Mouse (Mus musculus): ENCODE measurements around the gene Ephb2. TPM values are rescaled to one million over a fixed set of nuclear protein-coding genes. Genes with fewer than 3 reads are reported as not detected.

The Ephb2 gene
- total RNA-seq, 1 experiment = 15.5 TPM

DNA sequence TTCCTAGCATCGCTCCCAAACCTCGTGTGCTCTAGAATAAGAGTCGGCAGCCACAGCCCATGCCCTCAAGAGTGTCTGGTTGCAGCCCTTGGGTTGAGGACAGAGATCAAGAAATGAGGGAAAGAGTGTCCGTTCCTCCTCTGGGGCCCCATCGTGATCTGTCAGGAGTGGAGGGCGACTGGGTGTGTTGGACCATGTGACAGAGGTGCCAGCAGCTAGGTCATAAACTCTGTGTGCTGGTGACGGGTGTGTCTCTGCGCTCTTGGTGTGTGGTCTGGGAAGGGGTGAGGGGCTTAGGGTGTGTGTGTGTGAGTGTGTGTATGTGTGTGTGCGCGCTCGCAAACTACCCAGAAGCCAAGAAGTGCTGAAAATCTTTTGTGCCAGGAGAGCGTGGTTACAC lies 17.2 kb upstream of the Ephb2 start:
- in situ Hi-C loops (cut with MboI; ENCODE audit: low sequenced_read_pairs in 2 of 2, unreplicated experiment in 2 of 2) = no loop called here
- no peak for DNase-seq (ENCODE audit: low read depth, low spot score)

DNA sequence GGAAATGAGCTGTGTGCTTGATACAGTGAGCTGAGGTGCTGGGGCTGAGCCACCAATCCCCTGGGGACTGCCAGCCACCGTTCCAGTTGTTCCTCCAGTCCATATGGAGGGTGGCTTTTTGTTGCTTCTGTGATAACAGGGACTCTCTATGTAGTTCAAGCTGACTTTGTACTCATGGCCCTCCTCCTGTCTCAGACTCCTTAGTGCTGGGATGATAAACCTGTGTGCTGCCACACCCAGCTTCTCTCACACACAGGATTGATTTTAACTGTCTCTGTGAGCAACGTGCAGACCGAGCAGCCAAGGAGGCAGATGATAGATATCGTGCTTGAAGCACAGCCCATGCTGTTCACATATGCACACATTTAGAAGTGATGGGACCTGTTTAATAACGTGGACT lies 16.3 kb upstream of the Ephb2 start:
- Histone ChIP-seq H3K4me3 (ENCODE audit: insufficient read depth in 1 of 2, low read depth in 1 of 2, low read length in 2 of 2, poor library complexity in 1 of 2, severe bottlenecking in 1 of 2) (no peak overlapping the region), H3K36me3 (ENCODE audit: control insufficient read depth, insufficient read depth, low read length, poor library complexity, severe bottlenecking) (no peaks in the 10 kb centered on the region), H3K9me3 (ENCODE audit: control insufficient read depth, insufficient read depth, low read depth, low read length) (no peaks in the 10 kb centered on the region), H3K4me1 (ENCODE audit: control insufficient read depth in 2 of 2, insufficient read depth in 2 of 2, low read length in 2 of 2, poor library complexity in 1 of 2) (no peaks in the 10 kb centered on the region; a peak in 1 of 4 replicates), H3K27ac (ENCODE audit: insufficient read depth, low read depth, low read length, poor library complexity, severe bottlenecking) (no peak overlapping the region), H3K9ac (ENCODE audit: insufficient read depth, low read depth, low read length, poor library complexity, severe bottlenecking) (no peak overlapping the region)
- in situ Hi-C loops (cut with MboI; ENCODE audit: low sequenced_read_pairs in 2 of 2, unreplicated experiment in 2 of 2) = no loop called here
- no peak for DNase-seq (ENCODE audit: low read depth, low spot score)
- TF ChIP-seq ZC3H11A (IDR thresholded peaks at IDR 0.05; ENCODE audit: borderline replicate concordance, low read depth, low read length) (no peak), CHD2 (IDR thresholded peaks at IDR 0.05; ENCODE audit: low read depth, low read length) (no peak), ZNF384 (IDR thresholded peaks at IDR 0.05; ENCODE audit: low read depth, low read length) (no peak), MAFK (IDR thresholded peaks at IDR 0.05; ENCODE audit: insufficient read depth, low read depth, low read length) (no peak), HCFC1 (IDR thresholded peaks at IDR 0.05; ENCODE audit: borderline replicate concordance, insufficient read depth, low read length) (no peak)

More for the DNA sequence above, 17.2 kb upstream of the Ephb2 start:
- Histone ChIP-seq H3K9me3 (ENCODE audit: control insufficient read depth, insufficient read depth, low read depth, low read length) (no peaks in the 10 kb centered on the region), H3K4me3 (ENCODE audit: insufficient read depth in 1 of 2, low read depth in 1 of 2, low read length in 2 of 2, poor library complexity in 1 of 2, severe bottlenecking in 1 of 2) (no peak overlapping the region), H3K4me1 (ENCODE audit: control insufficient read depth in 2 of 2, insufficient read depth in 2 of 2, low read length in 2 of 2, poor library complexity in 1 of 2) (no peaks in the 10 kb centered on the region; a peak in 1 of 4 replicates), H3K36me3 (ENCODE audit: control insufficient read depth, insufficient read depth, low read length, poor library complexity, severe bottlenecking) (no peaks in the 10 kb centered on the region), H3K27ac (ENCODE audit: insufficient read depth, low read depth, low read length, poor library complexity, severe bottlenecking) (no peak overlapping the region), H3K9ac (ENCODE audit: insufficient read depth, low read depth, low read length, poor library complexity, severe bottlenecking) (no peak overlapping the region)
- TF ChIP-seq MAFK (IDR thresholded peaks at IDR 0.05; ENCODE audit: insufficient read depth, low read depth, low read length) = no peak
- no peak for TF ChIP-seq ZC3H11A (IDR thresholded peaks at IDR 0.05; ENCODE audit: borderline replicate concordance, low read depth, low read length)
- no peak for TF ChIP-seq HCFC1 (IDR thresholded peaks at IDR 0.05; ENCODE audit: borderline replicate concordance, insufficient read depth, low read length)
- no peak for TF ChIP-seq ZNF384 (IDR thresholded peaks at IDR 0.05; ENCODE audit: low read depth, low read length)
- TF ChIP-seq CHD2 (IDR thresholded peaks at IDR 0.05; ENCODE audit: low read depth, low read length) = no peak

DNA sequence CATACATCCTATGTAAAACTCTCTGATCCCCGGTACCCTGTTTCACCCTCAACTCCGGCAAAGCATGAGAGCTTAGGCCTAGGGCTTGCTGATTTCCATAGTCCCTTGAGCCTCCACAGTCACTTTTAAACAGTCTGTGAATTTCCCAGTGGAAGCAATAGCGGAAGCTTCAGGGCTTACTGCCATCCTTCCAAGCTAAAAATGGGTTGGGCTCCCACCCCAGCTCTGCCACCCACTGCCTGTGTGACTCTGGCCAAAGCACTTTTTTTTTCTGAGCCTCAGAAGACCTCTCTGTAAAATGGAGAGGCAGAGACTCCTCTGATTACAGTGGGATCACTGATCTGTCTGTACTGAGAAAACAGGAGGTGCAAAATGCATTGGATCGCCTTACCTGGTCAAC lies 12.8 kb upstream of the Ephb2 start:
- no peak overlapping the region for H3K4me3 ChIP-seq (ENCODE audit: insufficient read depth in 1 of 2, low read depth in 1 of 2, low read length in 2 of 2, poor library complexity in 1 of 2, severe bottlenecking in 1 of 2)

DNA sequence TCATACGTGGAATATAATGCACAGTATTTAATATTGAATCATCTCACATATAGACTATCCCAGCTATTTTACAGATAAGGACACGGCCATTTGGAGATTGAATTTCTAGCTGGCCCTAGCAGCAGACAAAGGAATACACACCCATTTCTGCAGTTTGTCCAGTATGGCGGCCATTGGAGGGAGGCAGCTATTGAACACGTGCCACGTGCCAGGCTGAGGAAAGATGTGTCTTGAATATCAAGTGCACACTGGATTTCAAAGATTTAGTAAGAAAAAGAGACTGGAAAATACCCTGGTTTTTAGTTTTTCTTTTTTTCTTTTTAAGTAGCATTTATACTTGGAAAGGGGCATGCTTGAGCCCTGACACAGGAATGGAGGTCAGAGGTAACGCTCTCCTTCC lies 11.4 kb upstream of the Ephb2 start:
- H3K27ac ChIP-seq (ENCODE audit: insufficient read depth, low read depth, low read length, poor library complexity, severe bottlenecking) = no peak overlapping the region
- no peaks in the 10 kb centered on the region for H3K36me3 ChIP-seq (ENCODE audit: control insufficient read depth, insufficient read depth, low read length, poor library complexity, severe bottlenecking)
- H3K9me3 ChIP-seq (ENCODE audit: control insufficient read depth, insufficient read depth, low read depth, low read length) = no peaks in the 10 kb centered on the region
- H3K4me3 ChIP-seq (ENCODE audit: insufficient read depth in 1 of 2, low read depth in 1 of 2, low read length in 2 of 2, poor library complexity in 1 of 2, severe bottlenecking in 1 of 2) = no peak overlapping the region
- H3K4me1 ChIP-seq (ENCODE audit: control insufficient read depth in 2 of 2, insufficient read depth in 2 of 2, low read length in 2 of 2, poor library complexity in 1 of 2) = no peaks in the 10 kb centered on the region
- in situ Hi-C loops (cut with MboI; ENCODE audit: low sequenced_read_pairs in 2 of 2, unreplicated experiment in 2 of 2) = loop anchor here in 1 of 2 experiments (10.0 kb wide), 1 partner anchor 172 kb away; no protein-coding TSS in a partner anchor
- no peak for TF ChIP-seq CHD2 (IDR thresholded peaks at IDR 0.05; ENCODE audit: low read depth, low read length)
- no peak for DNase-seq (ENCODE audit: low read depth, low spot score)
- H3K9ac ChIP-seq (ENCODE audit: insufficient read depth, low read depth, low read length, poor library complexity, severe bottlenecking) = no peak overlapping the region

More for the DNA sequence above, 12.8 kb upstream of the Ephb2 start:
- Histone ChIP-seq H3K27ac (ENCODE audit: insufficient read depth, low read depth, low read length, poor library complexity, severe bottlenecking) (no peak overlapping the region), H3K9ac (ENCODE audit: insufficient read depth, low read depth, low read length, poor library complexity, severe bottlenecking) (no peak overlapping the region), H3K9me3 (ENCODE audit: control insufficient read depth, insufficient read depth, low read depth, low read length) (no peaks in the 10 kb centered on the region), H3K4me1 (ENCODE audit: control insufficient read depth in 2 of 2, insufficient read depth in 2 of 2, low read length in 2 of 2, poor library complexity in 1 of 2) (no peaks in the 10 kb centered on the region; a peak in 1 of 4 replicates), H3K36me3 (ENCODE audit: control insufficient read depth, insufficient read depth, low read length, poor library complexity, severe bottlenecking) (no peaks in the 10 kb centered on the region)
- DNase-seq (ENCODE audit: low read depth, low spot score) = no peak
- TF ChIP-seq HCFC1 (IDR thresholded peaks at IDR 0.05; ENCODE audit: borderline replicate concordance, insufficient read depth, low read length) (no peak), ZC3H11A (IDR thresholded peaks at IDR 0.05; ENCODE audit: borderline replicate concordance, low read depth, low read length) (no peak), ZNF384 (IDR thresholded peaks at IDR 0.05; ENCODE audit: low read depth, low read length) (no peak), CHD2 (IDR thresholded peaks at IDR 0.05; ENCODE audit: low read depth, low read length) (no peak), MAFK (IDR thresholded peaks at IDR 0.05; ENCODE audit: insufficient read depth, low read depth, low read length) (no peak)
- in situ Hi-C loops (cut with MboI; ENCODE audit: low sequenced_read_pairs in 2 of 2, unreplicated experiment in 2 of 2) = loop anchor here in 1 of 2 experiments (10.0 kb wide), 1 partner anchor 174 kb away; no protein-coding TSS in a partner anchor

DNA sequence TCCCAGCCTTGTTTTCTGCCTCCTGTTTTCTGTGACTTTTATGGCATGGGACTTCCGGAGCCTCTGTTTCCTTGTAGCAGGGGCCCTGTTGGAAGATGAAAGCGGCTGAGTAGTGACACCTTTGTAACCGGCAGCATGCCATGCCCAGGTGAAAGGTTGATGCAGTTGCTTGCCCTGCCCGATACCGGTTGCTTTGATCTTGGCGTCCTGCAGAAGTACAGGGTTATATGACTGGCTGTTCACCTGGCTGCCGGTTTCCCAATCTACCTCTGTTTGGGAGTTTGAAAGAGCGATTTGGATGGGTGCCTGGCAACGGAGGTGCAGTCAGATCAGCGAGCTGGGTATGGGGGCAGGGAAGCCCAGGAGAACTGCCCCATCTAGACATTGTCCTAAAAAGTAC lies 7.0 kb upstream of the Ephb2 start:
- no peak overlapping the region for H3K4me3 ChIP-seq (ENCODE audit: insufficient read depth in 1 of 2, low read depth in 1 of 2, low read length in 2 of 2, poor library complexity in 1 of 2, severe bottlenecking in 1 of 2)
- H3K9ac ChIP-seq (ENCODE audit: insufficient read depth, low read depth, low read length, poor library complexity, severe bottlenecking) = no peak overlapping the region
- H3K9me3 ChIP-seq (ENCODE audit: control insufficient read depth, insufficient read depth, low read depth, low read length) = no peaks in the 10 kb centered on the region
- H3K36me3 ChIP-seq (ENCODE audit: control insufficient read depth, insufficient read depth, low read length, poor library complexity, severe bottlenecking) = no peaks in the 10 kb centered on the region
- TF ChIP-seq CHD2 (IDR thresholded peaks at IDR 0.05; ENCODE audit: low read depth, low read length) = no peak
- TF ChIP-seq MAFK (IDR thresholded peaks at IDR 0.05; ENCODE audit: insufficient read depth, low read depth, low read length) = no peak
- no peak for TF ChIP-seq ZNF384 (IDR thresholded peaks at IDR 0.05; ENCODE audit: low read depth, low read length)
- no peak for TF ChIP-seq ZC3H11A (IDR thresholded peaks at IDR 0.05; ENCODE audit: borderline replicate concordance, low read depth, low read length)
- TF ChIP-seq HCFC1 (IDR thresholded peaks at IDR 0.05; ENCODE audit: borderline replicate concordance, insufficient read depth, low read length) = no peak
- DNase-seq (ENCODE audit: low read depth, low spot score) = no peak
- H3K27ac ChIP-seq (ENCODE audit: insufficient read depth, low read depth, low read length, poor library complexity, severe bottlenecking) = no peak overlapping the region
- in situ Hi-C loops (cut with MboI; ENCODE audit: low sequenced_read_pairs in 2 of 2, unreplicated experiment in 2 of 2) = loop anchor here (5.0 to 10.0 kb wide), 2 partner anchors 166 to 168 kb away; no protein-coding TSS in a partner anchor
- H3K4me1 ChIP-seq (ENCODE audit: control insufficient read depth in 2 of 2, insufficient read depth in 2 of 2, low read length in 2 of 2, poor library complexity in 1 of 2) = peaks cover 0 to 8% of the 10 kb centered on the region in 2 experiments; a peak in 1 of 4 replicates

Data from ES-E14 (cell line).